Mouse (Mus musculus): Measurements from ENCODE around the gene Rgcc.

DNA sequence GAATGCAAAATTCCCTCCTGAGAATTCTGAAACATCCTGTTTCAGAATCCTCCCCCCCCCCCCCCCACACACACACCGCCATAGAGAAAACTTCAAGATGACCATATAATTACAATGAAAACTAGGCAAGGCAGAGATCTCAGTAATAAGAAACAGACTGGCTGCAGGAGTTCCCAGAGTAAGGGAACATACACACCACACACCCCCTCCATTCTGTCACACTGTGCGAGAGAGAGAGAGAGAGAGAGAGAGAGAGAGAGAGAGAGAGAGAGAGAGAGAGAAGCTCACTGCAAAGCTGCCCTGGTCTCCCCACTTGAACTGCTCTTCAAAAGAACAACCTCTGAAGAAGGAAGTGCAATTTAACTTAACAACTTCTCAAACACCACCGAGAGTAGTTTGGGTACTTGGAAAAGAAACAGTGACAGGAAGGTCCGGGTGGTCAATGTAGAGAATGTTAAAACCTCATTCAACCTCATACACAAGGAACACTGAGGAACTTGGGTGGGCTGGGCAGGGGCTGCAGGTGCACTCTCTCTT is 10.5 kb upstream of the Rgcc start:
- TF ChIP-seq HCFC1 (IDR thresholded peaks at IDR 0.05; ENCODE audit: borderline replicate concordance, insufficient read depth, low read length) (no peak), ZNF384 (IDR thresholded peaks at IDR 0.05; ENCODE audit: low read depth, low read length) (no peak), ZC3H11A (IDR thresholded peaks at IDR 0.05; ENCODE audit: borderline replicate concordance, low read depth, low read length) (no peak)
